Mouse (Mus musculus) liver, embryonic 14.5 days (tissue): Measurements from ENCODE around the gene Pdcd2l.

Experiments used
- CTCF ChIP-seq: IDR thresholded peaks from 2 replicates; pipeline ENCODE4 v1.5.1; 2016; ENCODE audit warnings: antibody characterized with exemption, low read depth, control low read depth
- EP300 ChIP-seq: IDR thresholded peaks from 2 replicates; pipeline ENCODE4 v1.6.1; 2016; ENCODE audit warnings: antibody characterized with exemption, low read depth

DNA sequence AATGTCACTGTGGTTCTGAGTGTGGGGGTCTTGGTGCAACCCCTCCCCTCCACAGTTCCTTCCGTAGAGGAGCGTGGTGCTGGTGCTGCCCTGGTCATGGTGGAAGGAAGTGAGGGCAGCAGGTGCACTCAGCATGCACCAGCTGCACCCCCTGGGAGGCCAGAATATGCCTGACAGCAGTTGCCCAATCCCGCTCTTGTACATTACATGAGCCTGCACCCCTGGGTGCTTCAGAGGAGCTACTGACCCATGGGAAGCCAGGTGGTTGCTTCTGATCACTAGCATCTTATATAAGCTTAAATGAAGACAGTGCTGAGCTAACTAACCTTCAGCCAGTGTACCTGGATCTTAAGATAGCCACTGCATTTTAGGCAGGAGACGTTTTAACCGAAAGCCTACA lies 41.6 kb upstream of the Pdcd2l start:
- TF ChIP-seq CTCF (no peak), EP300 (no peak)
